Mouse (Mus musculus): Measurements from ENCODE around the gene Bdp1. TPM values are rescaled to one million over a fixed set of nuclear protein-coding genes. Genes with fewer than 3 reads are reported as not detected.

The Bdp1 gene
- 0.13 and 0.21 TPM in 2 replicates for polyA plus RNA-seq (2012)

DNA sequence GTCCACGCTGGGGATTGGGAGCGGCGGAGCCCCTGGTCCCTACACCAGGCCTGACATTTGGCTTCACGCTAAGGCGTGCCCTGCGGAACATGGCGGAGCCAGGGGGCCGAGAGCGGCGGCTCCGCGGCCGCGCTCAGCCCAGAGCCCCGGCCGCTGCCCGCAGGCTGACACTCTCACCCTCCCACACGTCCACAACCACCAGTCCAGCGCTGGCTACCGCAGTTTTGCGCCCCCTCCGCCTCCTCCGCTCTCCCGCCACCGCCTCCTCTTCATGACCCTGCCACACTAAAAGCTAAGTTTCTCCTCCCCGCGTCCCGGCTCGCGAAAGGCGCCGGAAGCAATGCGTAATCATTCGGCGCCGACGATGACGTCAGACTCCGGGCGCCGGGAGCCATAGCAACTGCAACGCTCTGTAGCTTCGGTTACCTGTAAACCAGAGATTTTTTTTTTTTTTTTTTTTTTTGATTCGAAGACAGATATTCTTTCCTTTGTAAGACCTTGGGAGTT lies at the start of gene Bdp1:
Gene Bdp1, minus strand, starts transcription at position 323 of the 507 bp plus-strand sequence.
- H3K36me3 ChIP-seq (ENCODE audit: control insufficient read depth): peaks cover 19% of the 10 kb centered on the region
- peaks cover 23% of the 10 kb centered on the region for H3K27me3 ChIP-seq (ENCODE audit: control insufficient read depth)
- H3K4me3 ChIP-seq (replicated peaks): peak within 1 kb of the TSS; percentile 97
- no peak for TF ChIP-seq TAL1 (IDR thresholded peaks at IDR 0.05; ENCODE audit: low read length)
- no peak for TF ChIP-seq GATA1 (IDR thresholded peaks at IDR 0.05; ENCODE audit: low read length)
- H3K4me1 ChIP-seq (ENCODE audit: control insufficient read depth): peaks cover 54% of the 10 kb centered on the region
- no peaks in the 10 kb centered on the region for H3K9me3 ChIP-seq (ENCODE audit: control insufficient read depth, low read length)

DNA sequence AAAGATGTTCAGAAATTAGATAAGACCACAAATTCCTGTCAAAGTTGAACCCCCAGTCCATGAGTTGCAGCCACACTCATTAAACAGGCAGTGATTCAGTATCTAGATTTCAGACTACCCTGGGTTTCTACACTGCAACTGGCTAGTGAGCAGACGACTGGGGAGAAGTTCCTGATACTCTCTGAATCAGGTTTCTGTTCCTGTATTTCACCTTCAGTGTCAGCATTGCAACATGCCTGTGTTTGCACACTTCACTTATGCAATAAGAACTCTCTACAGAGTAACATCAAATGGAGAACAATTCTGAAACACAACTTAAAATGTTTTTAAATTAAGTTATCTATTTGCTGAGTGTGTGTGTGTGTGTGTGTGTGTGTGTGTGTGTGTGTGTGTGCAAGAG lies 48.8 kb upstream of the Bdp1 start:
- no peak for TF ChIP-seq TAL1 (IDR thresholded peaks at IDR 0.05; ENCODE audit: low read length)
- TF ChIP-seq GATA1 (IDR thresholded peaks at IDR 0.05; ENCODE audit: low read length): no peak
- no peaks in the 10 kb centered on the region for H3K36me3 ChIP-seq (ENCODE audit: control insufficient read depth)
- no peak overlapping the region for H3K4me3 ChIP-seq (replicated peaks)

GRCm38 (mm10) chr13:100141646-100142314 lies 37.9 kb upstream of the Bdp1 start:
- no peaks in the 10 kb centered on the region for H3K27me3 ChIP-seq (ENCODE audit: control insufficient read depth)
- peaks cover 21% of the 10 kb centered on the region for H3K36me3 ChIP-seq (ENCODE audit: control insufficient read depth)
- no peak overlapping the region for H3K4me3 ChIP-seq (replicated peaks)
- no peak for TF ChIP-seq TAL1 (IDR thresholded peaks at IDR 0.05; ENCODE audit: low read length)
- no peak for TF ChIP-seq GATA1 (IDR thresholded peaks at IDR 0.05; ENCODE audit: low read length)
- no peaks in the 10 kb centered on the region for H3K4me1 ChIP-seq (ENCODE audit: control insufficient read depth)
- no peaks in the 10 kb centered on the region for H3K9me3 ChIP-seq (ENCODE audit: control insufficient read depth, low read length)

More for the DNA sequence above, 48.8 kb upstream of the Bdp1 start:
- peaks cover 3% of the 10 kb centered on the region for H3K9me3 ChIP-seq (ENCODE audit: control insufficient read depth, low read length)
- H3K27me3 ChIP-seq (ENCODE audit: control insufficient read depth): no peaks in the 10 kb centered on the region
- no peaks in the 10 kb centered on the region for H3K4me1 ChIP-seq (ENCODE audit: control insufficient read depth)

GRCm38 (mm10) chr13:100125258-100125643 lies 21.4 kb upstream of the Bdp1 start:
- TF ChIP-seq GATA1 (IDR thresholded peaks at IDR 0.05; ENCODE audit: low read length): no peak
- Histone ChIP-seq H3K36me3 (ENCODE audit: control insufficient read depth) (peaks cover 31% of the 10 kb centered on the region), H3K27me3 (ENCODE audit: control insufficient read depth) (no peaks in the 10 kb centered on the region), H3K4me3 (replicated peaks) (peak overlapping the region; percentile 79), H3K4me1 (ENCODE audit: control insufficient read depth) (peaks cover 22% of the 10 kb centered on the region), H3K9me3 (ENCODE audit: control insufficient read depth, low read length) (no peaks in the 10 kb centered on the region)

- H3K27me3 ChIP-seq (ENCODE audit: control insufficient read depth): no peaks in the 10 kb centered on the region
- TF ChIP-seq GATA1 (IDR thresholded peaks at IDR 0.05; ENCODE audit: low read length) (no peak), TAL1 (IDR thresholded peaks at IDR 0.05; ENCODE audit: low read length) (no peak)
- H3K4me3 ChIP-seq (replicated peaks): peak within 1 kb of the TSS; percentile 79
- H3K4me1 ChIP-seq (ENCODE audit: control insufficient read depth): peaks cover 22% of the 10 kb centered on the region
- H3K9me3 ChIP-seq (ENCODE audit: control insufficient read depth, low read length): no peaks in the 10 kb centered on the region
- H3K36me3 ChIP-seq (ENCODE audit: control insufficient read depth): peaks cover 29% of the 10 kb centered on the region
Observed at GRCm38 (mm10) chr13:100124423-100125257, 20.8 kb upstream of the Bdp1 start, which contains the start of gene Smn1. TSS of gene Smn1 (plus strand) at chr13:100124852.

DNA sequence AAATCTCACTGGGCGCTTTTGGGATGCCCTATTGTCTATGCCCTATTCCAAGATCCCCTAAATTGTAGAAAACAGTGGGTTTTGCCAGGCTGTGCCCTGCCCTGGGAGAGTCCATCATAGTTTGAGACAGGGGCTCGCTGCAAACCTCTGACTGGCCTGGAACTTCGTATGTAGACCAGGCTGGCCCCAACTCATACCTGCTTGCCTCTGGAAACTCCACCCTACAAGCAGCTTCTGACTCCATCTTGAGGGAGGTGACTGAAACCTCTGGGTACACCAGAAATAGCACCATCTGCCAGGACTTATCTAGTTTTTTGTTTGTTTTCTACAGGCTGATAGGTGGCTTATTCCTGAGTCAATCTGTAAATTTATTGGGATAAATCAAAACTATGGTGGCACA lies 20.1 kb upstream of the Bdp1 start:
- TF ChIP-seq GATA1 (IDR thresholded peaks at IDR 0.05; ENCODE audit: low read length): no peak
- TF ChIP-seq TAL1 (IDR thresholded peaks at IDR 0.05; ENCODE audit: low read length): no peak
- H3K9me3 ChIP-seq (ENCODE audit: control insufficient read depth, low read length): no peaks in the 10 kb centered on the region
- H3K4me3 ChIP-seq (replicated peaks): peak overlapping the region; percentile 79

DNA sequence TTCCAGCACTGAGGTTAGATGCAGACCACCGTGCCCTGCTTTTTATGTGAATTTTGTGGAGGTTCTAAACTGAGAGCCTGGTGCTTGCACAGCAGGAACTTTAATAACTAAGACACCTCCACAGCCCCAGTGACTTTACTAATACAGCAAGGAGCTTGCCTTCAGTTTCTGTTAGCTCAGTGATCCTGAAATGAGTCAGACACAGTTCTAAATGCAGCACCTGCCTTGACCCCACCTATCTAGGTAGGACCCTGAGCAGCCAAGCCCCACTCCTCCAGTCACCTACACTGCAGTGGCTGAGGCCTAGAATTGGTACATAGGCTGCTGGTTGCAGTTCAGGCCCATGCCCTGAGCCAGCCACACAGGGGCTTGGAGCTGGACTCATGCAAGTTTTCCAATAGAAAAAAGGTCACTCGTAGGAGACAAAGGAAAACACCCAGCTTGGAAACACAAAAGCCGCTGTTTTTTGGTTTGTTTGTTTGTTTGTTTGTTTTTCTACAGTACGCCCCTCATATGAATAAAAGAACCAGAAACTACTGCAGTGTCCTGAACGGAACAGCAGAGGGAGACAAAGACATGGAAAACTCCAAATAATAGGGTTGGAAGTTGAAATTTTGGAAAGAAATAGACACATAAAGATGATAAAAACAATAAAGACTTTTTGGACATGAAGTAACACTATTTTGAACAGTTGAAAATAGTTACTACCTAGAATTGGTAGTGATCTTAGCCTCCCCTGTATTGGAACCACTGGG lies 8.5 kb upstream of the Bdp1 start:
- H3K9me3 ChIP-seq (ENCODE audit: control insufficient read depth, low read length): no peaks in the 10 kb centered on the region
- no peaks in the 10 kb centered on the region for H3K36me3 ChIP-seq (ENCODE audit: control insufficient read depth)
- peaks cover 10% of the 10 kb centered on the region for H3K27me3 ChIP-seq (ENCODE audit: control insufficient read depth)
- peaks cover 17% of the 10 kb centered on the region for H3K4me1 ChIP-seq (ENCODE audit: control insufficient read depth)
- no peak overlapping the region for H3K4me3 ChIP-seq (replicated peaks)
- TF ChIP-seq TAL1 (IDR thresholded peaks at IDR 0.05; ENCODE audit: low read length): no peak

More for the DNA sequence above, 20.1 kb upstream of the Bdp1 start:
- Histone ChIP-seq H3K36me3 (ENCODE audit: control insufficient read depth) (peaks cover 23% of the 10 kb centered on the region), H3K27me3 (ENCODE audit: control insufficient read depth) (no peaks in the 10 kb centered on the region), H3K4me1 (ENCODE audit: control insufficient read depth) (peaks cover 22% of the 10 kb centered on the region)

DNA sequence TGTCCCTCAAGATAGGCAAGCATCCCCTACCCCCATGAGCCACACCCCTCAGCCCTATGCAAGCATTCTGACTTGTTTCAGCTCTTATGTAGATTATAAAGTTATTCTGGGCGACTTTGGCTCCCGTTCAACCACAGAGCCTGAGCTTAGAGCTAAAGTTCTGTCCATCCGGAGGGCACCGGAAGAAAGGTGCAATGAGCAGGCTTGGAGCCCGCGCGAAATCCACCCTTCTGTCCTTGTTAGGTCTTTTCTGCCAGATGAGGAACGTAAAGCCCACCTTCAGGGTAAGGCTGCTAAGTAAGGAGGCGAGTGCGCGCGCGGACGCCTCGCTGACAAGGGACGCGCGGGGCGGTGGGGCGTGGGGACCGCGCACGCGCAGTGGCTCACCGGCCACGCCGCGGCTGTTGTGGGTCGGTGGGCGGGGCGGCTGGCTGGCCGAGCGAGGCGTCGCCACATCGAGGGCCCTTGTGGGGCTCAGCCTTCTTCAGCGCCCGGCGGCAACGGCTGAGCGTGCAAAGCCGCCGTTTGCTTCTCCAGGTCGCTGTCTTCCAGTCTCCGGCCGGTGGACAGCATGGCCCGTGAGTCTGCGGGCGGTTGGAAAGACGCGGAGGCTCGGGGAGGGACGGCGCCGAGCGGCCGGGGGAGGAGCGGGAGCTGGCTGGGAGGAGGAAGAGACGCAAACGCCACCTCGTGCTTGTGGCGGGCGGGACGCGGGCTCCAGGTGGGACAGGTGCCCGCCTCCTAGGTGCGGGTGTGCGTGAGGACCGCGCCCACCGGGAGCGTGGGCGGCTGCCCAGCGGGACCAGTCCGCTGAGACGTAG lies 4.0 kb upstream of the Bdp1 start, which contains the start of gene Serf1:
Gene Serf1, plus strand, starts transcription at position 361 of the 821 bp plus-strand sequence.
- TF ChIP-seq GATA1 (IDR thresholded peaks at IDR 0.05; ENCODE audit: low read length) (no peak), TAL1 (IDR thresholded peaks at IDR 0.05; ENCODE audit: low read length) (no peak)
- H3K9me3 ChIP-seq (ENCODE audit: control insufficient read depth, low read length): no peaks in the 10 kb centered on the region
- peaks cover 26% of the 10 kb centered on the region for H3K4me1 ChIP-seq (ENCODE audit: control insufficient read depth)
- peak within 1 kb of the TSS; percentile 75 for H3K4me3 ChIP-seq (replicated peaks)
- peaks cover 23% of the 10 kb centered on the region for H3K27me3 ChIP-seq (ENCODE audit: control insufficient read depth)
- H3K36me3 ChIP-seq (ENCODE audit: control insufficient read depth): no peaks in the 10 kb centered on the region
